Mouse (Mus musculus): ENCODE results near the gene Bmpr1a.
"Not testable (repeated sequence)": the region's sequence is repeated elsewhere in the genome, so short reads cannot be mapped to it uniquely, and the experiment has no call there.

Bmpr1a gene

GRCm38 (mm10) chr14:34447659-34448058 is 55.5 kb downstream of the Bmpr1a start:
- DNase-seq, result no peak

- DNase-seq, result no peak
Observed at GRCm38 (mm10) chr14:34446624-34447023, 56.5 kb downstream of the Bmpr1a start.

- DNase-seq, result no peak
Observed at GRCm38 (mm10) chr14:34445348-34445747, 57.8 kb downstream of the Bmpr1a start.

GRCm38 (mm10) chr14:34444924-34445323 is 58.2 kb downstream of the Bmpr1a start:
- DNase-seq, result no peak

GRCm38 (mm10) chr14:34444368-34444767 is 58.8 kb downstream of the Bmpr1a start:
- DNase-seq, result no peak

- DNase-seq, result no peak
Observed at GRCm38 (mm10) chr14:34442531-34442930, 60.6 kb downstream of the Bmpr1a start.

- no peak for DNase-seq
Observed at GRCm38 (mm10) chr14:34440526-34441066, 62.5 kb downstream of the Bmpr1a start.

GRCm38 (mm10) chr14:34429069-34429468 is 74.1 kb downstream of the Bmpr1a start:
- no peak for DNase-seq

GRCm38 (mm10) chr14:34428274-34428673 is 74.9 kb downstream of the Bmpr1a start:
- DNase-seq, result no peak

- DNase-seq, result no peak
Observed at GRCm38 (mm10) chr14:34421078-34421477, 82.1 kb downstream of the Bmpr1a start.

- no peak for DNase-seq
Observed at GRCm38 (mm10) chr14:34417501-34417900, 85.6 kb downstream of the Bmpr1a start.

GRCm38 (mm10) chr14:34416946-34417345 is 86.2 kb downstream of the Bmpr1a start:
- not testable (repeated sequence) for DNase-seq

GRCm38 (mm10) chr14:34412164-34412896 is 90.8 kb downstream of the Bmpr1a start:
- no peak for DNase-seq

GRCm38 (mm10) chr14:34410716-34411115 is 92.4 kb downstream of the Bmpr1a start:
- DNase-seq, result no peak

GRCm38 (mm10) chr14:34403424-34403823 is 99.7 kb downstream of the Bmpr1a start:
- no peak for DNase-seq

- DNase-seq, result no peak
Observed at GRCm38 (mm10) chr14:34402871-34403270, 100.3 kb downstream of the Bmpr1a start.

- DNase-seq, result peak; percentile 77
Observed at GRCm38 (mm10) chr14:34401135-34401534, 102.0 kb downstream of the Bmpr1a start.

GRCm38 (mm10) chr14:34400021-34400420 is 103.1 kb downstream of the Bmpr1a start:
- DNase-seq, result no peak

- DNase-seq, result no peak
Observed at GRCm38 (mm10) chr14:34399301-34399700, 103.8 kb downstream of the Bmpr1a start.

GRCm38 (mm10) chr14:34398901-34399300 is 104.2 kb downstream of the Bmpr1a start:
- no peak for DNase-seq

GRCm38 (mm10) chr14:34397871-34398270 is 105.3 kb downstream of the Bmpr1a start:
- no peak for DNase-seq

GRCm38 (mm10) chr14:34393295-34393694 is 109.8 kb downstream of the Bmpr1a start:
- no peak for DNase-seq

- DNase-seq, result no peak
Observed at GRCm38 (mm10) chr14:34382921-34383704, 120.0 kb downstream of the Bmpr1a start.
